Mouse (Mus musculus): ENCODE results near the gene Kdf1.

Gene Kdf1

DNA sequence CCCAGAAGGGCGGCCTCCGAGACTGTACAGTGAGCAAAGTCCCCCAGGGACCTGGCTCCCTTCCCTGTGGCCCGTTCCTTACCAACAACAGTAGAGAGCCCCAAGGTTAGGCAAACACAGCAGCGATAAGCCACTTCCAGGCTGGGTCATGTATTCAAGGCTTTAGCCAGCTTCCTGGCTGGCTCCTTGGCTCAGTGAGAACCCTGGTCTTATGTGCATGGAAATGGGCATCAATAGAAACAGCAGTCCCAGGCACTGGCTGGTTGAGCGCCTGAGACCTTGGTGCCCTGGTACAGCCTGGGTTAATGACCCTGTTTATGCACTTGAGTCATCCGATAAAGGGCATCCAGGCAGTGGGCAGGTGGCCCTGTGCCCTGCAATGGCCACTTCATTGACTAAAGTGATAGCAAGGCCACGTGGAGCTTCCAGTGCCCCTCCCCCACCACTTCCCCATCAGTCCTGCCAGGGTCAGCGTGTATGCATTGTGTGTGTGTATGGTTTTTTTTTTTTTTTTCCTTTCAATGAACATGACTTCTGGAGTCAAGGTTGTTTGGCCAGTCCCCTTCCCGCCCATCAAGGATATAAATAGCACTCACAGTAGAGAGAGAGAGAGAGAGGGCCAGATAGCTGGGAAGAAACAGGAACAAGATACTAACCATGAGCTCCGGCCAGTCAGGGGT lies 34.1 kb downstream of the Kdf1 start, which contains the start of gene Nr0b2:
Gene Nr0b2 (plus strand): TSS at position 609 of the 680 bp plus-strand sequence.
- CTCF ChIA-PET = no interaction called here

- CTCF ChIA-PET = no interaction called here
These were observed 34.9 kb downstream of the Kdf1 start for GRCm38 (mm10) chr4:133553448-133554330.

DNA sequence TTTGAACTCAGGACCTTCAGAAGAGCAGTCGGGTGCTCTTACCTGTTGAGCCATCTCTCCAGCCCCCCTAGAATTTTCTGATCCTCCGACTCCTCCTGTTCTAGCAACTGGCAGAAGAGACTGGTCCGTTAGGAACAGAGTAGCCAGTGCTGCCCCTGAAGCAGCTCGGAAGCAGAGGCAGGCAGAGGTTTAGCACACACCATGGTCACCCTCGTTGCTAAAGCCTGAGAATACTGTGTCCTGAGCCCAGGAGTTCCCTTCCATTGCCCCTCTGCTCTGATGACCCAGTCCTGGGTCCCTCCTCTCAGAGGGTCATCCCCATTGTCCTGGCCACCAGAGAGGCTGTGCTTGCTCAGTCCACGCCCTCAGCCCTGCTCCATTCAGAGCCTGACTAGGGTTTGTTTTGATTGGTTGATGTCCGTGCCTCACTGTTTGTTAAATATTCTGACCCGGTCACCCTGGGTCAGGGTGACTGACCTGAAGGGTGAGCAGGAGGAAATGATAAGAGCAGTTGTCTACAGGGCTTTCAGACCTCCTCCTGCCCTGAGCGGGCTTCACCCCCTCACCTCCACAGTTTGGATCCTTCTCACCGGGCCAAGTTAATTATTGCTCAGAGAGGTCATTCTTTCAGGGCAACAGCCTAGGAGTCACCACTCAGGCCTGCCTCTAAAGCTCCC lies 38.4 kb downstream of the Kdf1 start:
- CTCF ChIA-PET = interaction anchor here (0.5 kb wide), 1 partner anchor 295 kb away, joined by 16 read pairs; no protein-coding TSS in a partner anchor

DNA sequence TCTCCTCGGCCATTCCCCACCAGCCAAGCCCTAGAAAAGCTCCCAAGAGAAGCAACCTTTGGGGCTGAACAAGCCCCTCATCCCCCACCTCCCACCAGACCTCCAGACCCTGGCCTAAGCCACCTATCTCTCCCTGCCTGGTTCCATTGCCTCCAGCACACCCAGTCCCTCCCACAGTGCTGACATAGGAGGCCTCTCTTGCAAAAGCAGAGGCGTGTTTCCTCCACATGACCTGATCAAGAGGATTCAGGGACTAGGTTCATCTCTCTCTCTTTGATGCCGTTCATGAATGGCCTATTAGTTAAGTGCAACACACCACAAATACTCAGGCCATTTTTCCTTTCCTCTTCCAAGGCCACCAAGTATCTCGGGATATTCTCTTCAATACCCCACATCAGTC lies 41.1 kb downstream of the Kdf1 start:
- CTCF ChIA-PET = interaction anchor here (0.7 kb wide), 1 partner anchor 585 kb away, joined by 8 read pairs; no protein-coding TSS in a partner anchor

- CTCF ChIA-PET = no interaction called here
These were observed 42.9 kb downstream of the Kdf1 start for GRCm38 (mm10) chr4:133561622-133562021.

DNA sequence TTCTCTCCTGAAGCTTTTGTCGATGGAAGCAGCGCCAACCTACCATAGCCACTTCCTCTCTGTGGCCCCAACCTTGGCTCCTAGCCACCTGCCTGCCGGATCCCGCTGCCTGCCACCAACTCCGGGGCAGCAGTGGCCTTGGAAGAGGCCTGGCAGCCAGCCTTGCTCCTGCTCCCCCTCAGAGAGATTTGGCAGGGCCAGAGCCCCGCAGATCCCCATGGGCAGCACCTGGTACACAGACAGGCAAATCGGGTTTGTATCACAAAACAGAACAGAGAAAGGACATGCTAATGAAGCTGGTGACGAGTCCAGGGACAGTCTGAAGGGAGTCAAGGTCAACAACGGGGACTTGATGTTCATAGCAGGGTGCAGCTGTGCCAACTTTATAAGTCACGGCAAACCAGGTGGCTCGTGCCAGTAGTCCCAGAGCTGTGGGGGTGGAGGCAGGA lies 44.4 kb downstream of the Kdf1 start:
- CTCF ChIA-PET = no interaction called here

GRCm38 (mm10) chr4:133567251-133567650 lies 48.5 kb downstream of the Kdf1 start:
- CTCF ChIA-PET = no interaction called here

- CTCF ChIA-PET = no interaction called here
These were observed 50.7 kb downstream of the Kdf1 start for GRCm38 (mm10) chr4:133569291-133570065.

- CTCF ChIA-PET = no interaction called here
These were observed 51.3 kb downstream of the Kdf1 start for GRCm38 (mm10) chr4:133570066-133570466.

DNA sequence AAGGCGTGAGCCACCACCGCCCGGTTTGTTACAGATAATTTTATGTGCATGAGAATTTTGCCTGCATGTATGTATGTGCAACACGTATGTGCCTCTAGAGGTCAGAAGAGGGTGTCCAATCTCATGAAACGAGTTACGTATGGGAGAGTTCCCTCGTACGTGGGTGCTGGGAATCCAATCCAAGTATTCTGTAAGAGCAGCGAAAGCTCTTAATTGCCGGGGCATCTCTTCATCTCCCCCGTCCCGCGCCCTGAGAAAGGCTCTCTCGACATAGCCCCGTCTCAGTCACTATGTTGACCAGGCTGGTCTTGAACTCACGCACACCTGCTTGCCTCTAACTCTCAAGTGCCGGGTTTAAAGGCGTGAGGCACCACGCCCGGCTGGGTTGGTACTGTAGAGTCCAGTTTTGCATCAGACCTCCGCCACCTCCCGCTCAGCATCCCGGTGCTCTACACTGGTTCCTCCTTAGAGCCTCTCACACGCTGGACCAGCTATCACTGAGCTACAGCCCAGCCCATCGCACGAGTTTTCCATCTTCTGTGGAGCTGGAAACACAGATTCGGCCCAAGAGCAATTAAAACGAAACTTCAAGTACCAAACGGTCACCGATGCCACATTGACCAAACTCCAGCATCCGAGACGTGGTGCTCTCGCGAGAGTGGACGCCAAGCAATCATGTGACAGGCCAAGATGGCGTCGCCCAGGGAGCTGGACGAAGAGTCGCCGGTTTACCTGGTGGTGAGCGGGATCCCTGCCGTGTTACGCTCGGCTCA lies 55.5 kb downstream of the Kdf1 start, which contains the start of gene Gpatch3:
Gene Gpatch3 (plus strand): TSS at position 676 of the 773 bp plus-strand sequence.
- CTCF ChIA-PET = interaction anchor here (0.5 to 0.6 kb wide), 2 partner anchors 37 to 262 kb away, joined by 5 to 6 read pairs; no protein-coding TSS in a partner anchor

- CTCF ChIA-PET = no interaction called here
These were observed 56.1 kb downstream of the Kdf1 start for GRCm38 (mm10) chr4:133574843-133575202.

GRCm38 (mm10) chr4:133577983-133578382 lies 59.2 kb downstream of the Kdf1 start:
- CTCF ChIA-PET = no interaction called here

Data from spleen, embryonic (tissue).